Mouse (Mus musculus) liver, postnatal 0 days (tissue): ENCODE measurements at regions not wholly inside any gene's neighbourhood (a gene's known extent, or its start where the extent isn't known, plus 50 kb on each side); places are given as distances from the start of the nearest gene placed in this dataset.
A peak's percentile ranks its signal among the peaks of the same experiment; 100 is the strongest.

ENCODE experiments used
- ATAC-seq: fragments of 200-750 bp; cut with Nextera tagmentation; 2 replicates; pipeline ENCODE4 v1.8.0; 2017; ENCODE audit warnings: mild to moderate bottlenecking, moderate library complexity
- DNase-seq: peaks from one replicate; pipeline ENCODE4 v3.0.0-alpha.2; 2016
- H3K27ac ChIP-seq: fragments of 300-500 bp; sonication (generic); 2 replicates; pipeline ENCODE4 v1.5.1; 2014; ENCODE audit warnings: antibody characterized with exemption, moderate library complexity, mild to moderate bottlenecking, low read depth
- H3K27me3 ChIP-seq: fragments of 300-500 bp; sonication (generic); 2 replicates; pipeline ENCODE4 v1.6.1; 2014; ENCODE audit warnings: low read length, control low read depth, mixed read lengths; ENCODE audit not compliant: insufficient read depth
- H3K36me3 ChIP-seq: fragments of 300-500 bp; sonication (generic); replicated peaks from 2 replicates; pipeline ENCODE4 v1.6.1; 2014; ENCODE audit warnings: mild to moderate bottlenecking, control low read depth, low read length, moderate library complexity, mixed read lengths; ENCODE audit not compliant: insufficient read depth
- H3K4me1 ChIP-seq: fragments of 300-500 bp; sonication (generic); 2 replicates; pipeline ENCODE4 v1.6.1; 2014; ENCODE audit warnings: antibody characterized with exemption, mild to moderate bottlenecking, control low read depth; ENCODE audit not compliant: insufficient read depth
- H3K4me2 ChIP-seq: fragments of 300-500 bp; sonication (generic); 2 replicates; pipeline ENCODE4 v1.6.1; 2014; ENCODE audit warnings: low read depth, mild to moderate bottlenecking, low read length, moderate library complexity, mixed read lengths
- H3K4me3 ChIP-seq: fragments of 300-500 bp; sonication (generic); 2 replicates; pipeline ENCODE4 v1.5.1; 2014; ENCODE audit warnings: low read depth, low read length
- H3K9ac ChIP-seq: fragments of 300-500 bp; sonication (generic); replicated peaks from 2 replicates; pipeline ENCODE4 v1.6.1; 2014; ENCODE audit warnings: mild to moderate bottlenecking, moderate library complexity
- H3K9me3 ChIP-seq: fragments of 300-500 bp; sonication (generic); 2 replicates; pipeline ENCODE4 v1.6.1; 2016; ENCODE audit warnings: mild to moderate bottlenecking, control low read depth, low read length, mixed read lengths
- CTCF ChIP-seq: sonication (generic); IDR thresholded peaks from 2 replicates; pipeline ENCODE4 v1.5.1; 2016; ENCODE audit warnings: antibody characterized with exemption, low read depth
- EP300 ChIP-seq: IDR thresholded peaks from 2 replicates; pipeline ENCODE4 v1.6.1; 2016; ENCODE audit warnings: antibody characterized with exemption, low read depth, mild to moderate bottlenecking
- WGBS: fragments of 180-500 bp; shearing (Covaris S2); extraction: QIAGEN DNeasy Blood & Tissue Kit; methylation state at CpG from one replicate; pipeline ENCODE4 v1.1.7; 2014; ENCODE audit not compliant: insufficient replicate concordance; 5-methylcytosine and 5-hydroxymethylcytosine counted together

DNA sequence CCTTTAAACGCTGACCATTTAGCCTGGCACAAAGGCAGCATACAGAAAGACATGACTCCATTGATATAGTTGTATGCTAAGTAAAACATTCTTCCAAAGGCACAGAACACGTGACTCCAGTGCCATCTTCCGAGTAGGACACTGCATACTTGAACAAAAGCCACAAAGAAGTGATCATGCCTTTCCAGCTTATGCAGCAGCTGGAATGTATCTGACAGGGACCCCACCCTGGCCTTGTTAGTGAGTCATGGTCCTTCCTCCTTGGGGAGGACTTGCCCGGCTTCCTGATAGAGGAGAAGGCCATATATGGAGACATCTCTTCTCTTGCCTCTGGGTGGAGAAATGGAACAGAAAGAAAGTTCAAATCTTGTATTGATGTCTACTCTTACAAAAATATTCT, 749.8 kb downstream of the Inhba start:
- DNase-seq (no peak), ATAC-seq (no peak)
- WGBS, result 66% methylated on average over 4 of the region's 4 CpGs
- Histone ChIP-seq H3K4me3 (no peak overlapping the region), H3K4me1 (peaks cover 9% of the 10 kb centered on the region; the same call in 1 of the 2 replicates), H3K27me3 (no peaks in the 10 kb centered on the region), H3K9me3 (no peaks in the 10 kb centered on the region), H3K36me3 (no peaks in the 10 kb centered on the region), H3K27ac (no peak overlapping the region), H3K4me2 (no peak overlapping the region), H3K9ac (no peak overlapping the region)
- TF ChIP-seq CTCF, result no peak
- no peak for TF ChIP-seq EP300

DNA sequence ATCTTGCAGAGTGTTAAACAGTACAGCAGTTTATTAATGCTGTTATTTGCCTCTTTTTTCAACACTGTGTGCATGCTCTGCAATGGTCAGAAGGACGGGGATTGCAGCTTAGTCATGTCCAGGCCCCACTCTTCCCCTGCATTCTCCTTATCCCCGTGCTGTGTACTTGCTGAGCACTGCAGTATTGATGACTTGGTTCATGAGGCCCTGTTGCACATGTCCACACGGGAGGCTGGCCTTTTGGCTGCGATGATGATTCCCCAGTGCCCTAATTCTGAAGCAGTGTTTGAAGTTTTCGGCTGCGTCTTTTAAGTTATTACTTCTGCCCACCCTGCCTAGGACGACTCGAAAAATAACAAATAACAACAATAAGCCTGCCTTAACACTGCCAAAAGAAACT, 750.7 kb downstream of the Inhba start:
- no peak overlapping the region for H3K27ac ChIP-seq
- H3K36me3 ChIP-seq, result no peaks in the 10 kb centered on the region
- no peak for TF ChIP-seq EP300
- TF ChIP-seq CTCF, result no peak
- ATAC-seq (no peak), DNase-seq (no peak)
- no peaks in the 10 kb centered on the region for H3K27me3 ChIP-seq
- no peak overlapping the region for H3K4me2 ChIP-seq
- peaks cover 9% of the 10 kb centered on the region; the same call in 1 of the 2 replicates for H3K4me1 ChIP-seq
- H3K9me3 ChIP-seq, result no peaks in the 10 kb centered on the region
- 76% methylated on average over 8 of the region's 8 CpGs for WGBS
- H3K9ac ChIP-seq, result no peak overlapping the region
- no peak overlapping the region for H3K4me3 ChIP-seq

- no peaks in the 10 kb centered on the region for H3K9me3 ChIP-seq
- H3K36me3 ChIP-seq, result no peaks in the 10 kb centered on the region
- DNase-seq (no peak), ATAC-seq (no peak)
- H3K4me1 ChIP-seq, result peaks cover 9% of the 10 kb centered on the region; the same call in 1 of the 2 replicates
- WGBS, result 78% methylated on average over 8 of the region's 8 CpGs
- no peak overlapping the region for H3K4me3 ChIP-seq
- H3K4me2 ChIP-seq, result no peak overlapping the region
- H3K27me3 ChIP-seq, result no peaks in the 10 kb centered on the region
- no peak for TF ChIP-seq EP300
- TF ChIP-seq CTCF, result no peak
- no peak overlapping the region for H3K27ac ChIP-seq
- H3K9ac ChIP-seq, result no peak overlapping the region
Measured at GRCm38 (mm10) chr13:16762727-16763512, 751.3 kb downstream of the Inhba start.

GRCm38 (mm10) chr13:16763746-16764145, 752.1 kb downstream of the Inhba start:
- TF ChIP-seq EP300, result no peak
- peak; percentile 85 for TF ChIP-seq CTCF
- no peak overlapping the region for H3K4me2 ChIP-seq
- no peak overlapping the region for H3K4me3 ChIP-seq
- no peak for ATAC-seq
- peak; percentile 43 for DNase-seq
- H3K9me3 ChIP-seq, result no peaks in the 10 kb centered on the region
- no peaks in the 10 kb centered on the region for H3K27me3 ChIP-seq
- no peaks in the 10 kb centered on the region for H3K36me3 ChIP-seq
- H3K9ac ChIP-seq, result no peak overlapping the region
- 5% methylated on average over 2 of the region's 2 CpGs for WGBS
- H3K27ac ChIP-seq, result no peak overlapping the region
- H3K4me1 ChIP-seq, result peaks cover 9% of the 10 kb centered on the region; the same call in 1 of the 2 replicates

DNA sequence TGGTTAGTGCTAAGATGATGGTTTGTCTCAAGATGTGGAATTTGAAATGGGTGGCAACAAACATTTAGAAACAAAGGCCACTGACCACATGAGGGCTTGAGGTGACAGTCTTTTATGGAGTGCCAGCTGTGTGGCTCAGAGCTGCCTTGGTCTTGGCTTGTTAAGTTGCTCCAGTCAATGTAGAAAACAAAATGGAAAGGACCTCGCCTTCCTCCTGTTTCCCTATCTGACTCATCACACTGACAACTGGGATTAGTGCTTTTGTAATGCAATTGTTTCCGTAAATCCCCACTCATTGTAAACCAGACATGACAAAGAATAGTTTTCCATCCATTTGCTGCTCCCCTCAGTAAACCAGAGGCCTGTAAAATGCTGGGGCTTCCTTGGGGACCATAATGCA, 757.8 kb downstream of the Inhba start:
- no peak for DNase-seq
- H3K36me3 ChIP-seq, result no peaks in the 10 kb centered on the region
- no peak overlapping the region for H3K4me2 ChIP-seq
- WGBS, result 52% methylated on average over 2 of the region's 2 CpGs
- no peaks in the 10 kb centered on the region for H3K9me3 ChIP-seq
- H3K27ac ChIP-seq, result no peak overlapping the region
- H3K9ac ChIP-seq, result no peak overlapping the region
- no peak for ATAC-seq
- TF ChIP-seq CTCF, result no peak
- no peak for TF ChIP-seq EP300
- peaks cover 5% of the 10 kb centered on the region; the same call in 1 of the 2 replicates for H3K4me1 ChIP-seq
- no peak overlapping the region for H3K4me3 ChIP-seq
- no peaks in the 10 kb centered on the region for H3K27me3 ChIP-seq

GRCm38 (mm10) chr13:16769848-16770422, 758.3 kb downstream of the Inhba start:
- Histone ChIP-seq H3K4me2 (no peak overlapping the region), H3K36me3 (no peaks in the 10 kb centered on the region), H3K9ac (no peak overlapping the region), H3K27me3 (no peaks in the 10 kb centered on the region), H3K27ac (no peak overlapping the region), H3K9me3 (no peaks in the 10 kb centered on the region), H3K4me1 (peaks cover 5% of the 10 kb centered on the region; the same call in 1 of the 2 replicates), H3K4me3 (no peak overlapping the region)
- DNase-seq (no peak), ATAC-seq (no peak)
- TF ChIP-seq EP300 (no peak), CTCF (no peak)
- 73% methylated on average over 6 of the region's 6 CpGs for WGBS
